Mouse (Mus musculus) intestine, embryonic 16.5 days (tissue): ENCODE measurements at regions not wholly inside any gene's neighbourhood (a gene's known extent, or its start where the extent isn't known, plus 50 kb on each side); places are given as distances from the start of the nearest gene placed in this dataset.

Experiments used
- ATAC-seq: fragments of 200-750 bp; cut with Nextera tagmentation; 2 replicates; pipeline ENCODE4 v1.8.0; 2017; ENCODE audit warnings: moderate TSS enrichment, moderate library complexity
- H3K27ac ChIP-seq: fragments of 300-500 bp; sonication (generic); 2 replicates; pipeline ENCODE4 v1.5.1; 2014; ENCODE audit warnings: mild to moderate bottlenecking, low read length
- H3K27me3 ChIP-seq: fragments of 300-500 bp; sonication (generic); replicated peaks from 2 replicates; pipeline ENCODE4 v1.6.1; 2014; ENCODE audit warnings: low read length, control low read depth, mixed read lengths; ENCODE audit not compliant: control insufficient read depth, insufficient read depth
- H3K36me3 ChIP-seq: fragments of 300-500 bp; sonication (generic); 2 replicates; pipeline ENCODE4 v1.6.1; 2014; ENCODE audit warnings: low read length, control low read depth; ENCODE audit not compliant: control insufficient read depth, insufficient read depth
- H3K4me1 ChIP-seq: fragments of 300-500 bp; sonication (generic); 2 replicates; pipeline ENCODE4 v1.6.1; 2014; ENCODE audit warnings: low read length, control low read depth, mixed read lengths; ENCODE audit not compliant: control insufficient read depth, insufficient read depth
- H3K4me2 ChIP-seq: fragments of 300-500 bp; sonication (generic); 2 replicates; pipeline ENCODE4 v1.6.1; 2014; ENCODE audit warnings: low read depth, low read length, control low read depth
- H3K4me3 ChIP-seq: fragments of 300-500 bp; sonication (generic); 2 replicates; pipeline ENCODE4 v1.5.1; 2014; ENCODE audit warnings: mild to moderate bottlenecking, low read length
- H3K9ac ChIP-seq: fragments of 300-500 bp; sonication (generic); 2 replicates; pipeline ENCODE4 v1.6.1; 2014; ENCODE audit warnings: low read depth, low read length
- H3K9me3 ChIP-seq: fragments of 300-500 bp; sonication (generic); 2 replicates; pipeline ENCODE4 v1.6.1; 2016; ENCODE audit warnings: low read length, control low read depth; ENCODE audit not compliant: control insufficient read depth
- WGBS: fragments of 180-500 bp; shearing (Covaris S2); extraction: QIAGEN DNeasy Blood & Tissue Kit; methylation state at CpG from one replicate; pipeline ENCODE4 v1.1.7; 2014; 5-methylcytosine and 5-hydroxymethylcytosine counted together

GRCm38 (mm10) chr5:45084741-45085140, 285.3 kb upstream of the Ldb2 start:
- Histone ChIP-seq H3K9me3 (no peaks in the 10 kb centered on the region), H3K4me3 (no peak overlapping the region), H3K27ac (no peak overlapping the region), H3K9ac (no peak overlapping the region), H3K27me3 (no peaks in the 10 kb centered on the region), H3K4me1 (no peaks in the 10 kb centered on the region), H3K4me2 (no peak overlapping the region), H3K36me3 (no peaks in the 10 kb centered on the region)
- WGBS, result 93% methylated on average over 1 of the region's 1 CpGs
- ATAC-seq, result no peak

GRCm38 (mm10) chr5:45082601-45083000, 283.1 kb upstream of the Ldb2 start:
- H3K27me3 ChIP-seq, result no peaks in the 10 kb centered on the region
- ATAC-seq, result no peak
- H3K36me3 ChIP-seq, result no peaks in the 10 kb centered on the region

DNA sequence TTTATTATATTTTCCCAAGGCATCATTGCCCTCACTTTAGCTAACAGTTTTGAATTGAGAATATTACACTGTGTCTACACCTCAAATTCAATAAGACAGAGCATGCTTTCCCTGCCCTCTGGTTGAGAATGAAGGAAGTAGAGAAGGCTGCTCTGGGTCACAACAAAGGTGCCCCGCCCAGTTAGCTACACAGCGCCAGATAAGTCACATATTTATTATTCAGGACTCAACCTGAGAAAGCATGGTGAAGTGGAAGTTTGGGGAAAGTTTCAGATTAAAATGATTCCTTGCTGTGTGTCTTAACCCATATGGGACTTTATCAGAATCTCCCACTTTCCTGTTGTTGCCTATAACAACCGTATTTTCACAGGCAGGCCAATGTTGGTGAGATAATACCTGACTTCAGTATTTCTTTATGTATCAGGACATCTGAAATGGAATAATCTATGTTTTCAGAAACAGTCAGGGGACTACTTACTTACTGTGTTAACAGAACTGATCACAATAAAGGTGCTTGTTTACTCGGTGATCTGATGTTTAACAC, 276.9 kb upstream of the Ldb2 start:
- Histone ChIP-seq H3K9me3 (no peaks in the 10 kb centered on the region), H3K4me3 (no peak overlapping the region), H3K27ac (no peak overlapping the region), H3K4me1 (no peaks in the 10 kb centered on the region), H3K9ac (no peak overlapping the region), H3K27me3 (no peaks in the 10 kb centered on the region), H3K36me3 (no peaks in the 10 kb centered on the region), H3K4me2 (no peak overlapping the region)
- no peak for ATAC-seq
- 76% methylated on average over 4 of the region's 4 CpGs for WGBS

More at GRCm38 (mm10) chr5:45082601-45083000, 283.1 kb upstream of the Ldb2 start:
- no peaks in the 10 kb centered on the region for H3K4me1 ChIP-seq
- no peak overlapping the region for H3K9ac ChIP-seq
- H3K9me3 ChIP-seq, result no peaks in the 10 kb centered on the region
- no peak overlapping the region for H3K27ac ChIP-seq
- no peak overlapping the region for H3K4me3 ChIP-seq
- H3K4me2 ChIP-seq, result no peak overlapping the region

- no peaks in the 10 kb centered on the region for H3K4me1 ChIP-seq
- H3K36me3 ChIP-seq, result no peaks in the 10 kb centered on the region
- no peak overlapping the region for H3K9ac ChIP-seq
- no peak overlapping the region for H3K27ac ChIP-seq
- H3K27me3 ChIP-seq, result no peaks in the 10 kb centered on the region
- H3K4me2 ChIP-seq, result no peak overlapping the region
- no peaks in the 10 kb centered on the region for H3K9me3 ChIP-seq
- ATAC-seq, result no peak
- H3K4me3 ChIP-seq, result no peak overlapping the region
Observed at GRCm38 (mm10) chr5:45075195-45075594, 275.7 kb upstream of the Ldb2 start.

DNA sequence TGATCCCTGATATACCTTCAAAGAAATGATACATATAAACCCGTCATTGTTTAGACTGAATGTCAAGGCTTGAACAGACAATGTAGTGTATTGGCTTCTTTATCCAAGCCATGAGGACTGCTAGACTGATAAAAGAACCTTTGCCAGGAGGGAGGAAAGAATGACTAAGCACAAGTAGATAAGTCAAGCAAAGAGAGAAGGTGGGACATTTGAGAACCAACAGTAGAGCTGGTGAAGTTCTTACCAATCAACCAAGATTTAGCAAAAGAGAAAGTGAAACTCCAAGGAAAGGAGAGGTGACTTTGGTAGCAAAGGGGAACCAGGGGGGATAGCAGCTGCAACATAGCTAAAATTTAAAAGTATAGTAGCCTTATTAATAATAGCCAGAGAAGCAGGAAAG, 273.0 kb upstream of the Ldb2 start:
- no peak overlapping the region for H3K4me3 ChIP-seq
- H3K9me3 ChIP-seq, result no peaks in the 10 kb centered on the region
- no peak for ATAC-seq
- H3K27ac ChIP-seq, result no peak overlapping the region
- H3K36me3 ChIP-seq, result no peaks in the 10 kb centered on the region
- H3K9ac ChIP-seq, result no peak overlapping the region
- H3K4me2 ChIP-seq, result no peak overlapping the region
- 72% methylated on average over 1 of the region's 1 CpGs for WGBS
- H3K4me1 ChIP-seq, result no peaks in the 10 kb centered on the region
- no peaks in the 10 kb centered on the region for H3K27me3 ChIP-seq

DNA sequence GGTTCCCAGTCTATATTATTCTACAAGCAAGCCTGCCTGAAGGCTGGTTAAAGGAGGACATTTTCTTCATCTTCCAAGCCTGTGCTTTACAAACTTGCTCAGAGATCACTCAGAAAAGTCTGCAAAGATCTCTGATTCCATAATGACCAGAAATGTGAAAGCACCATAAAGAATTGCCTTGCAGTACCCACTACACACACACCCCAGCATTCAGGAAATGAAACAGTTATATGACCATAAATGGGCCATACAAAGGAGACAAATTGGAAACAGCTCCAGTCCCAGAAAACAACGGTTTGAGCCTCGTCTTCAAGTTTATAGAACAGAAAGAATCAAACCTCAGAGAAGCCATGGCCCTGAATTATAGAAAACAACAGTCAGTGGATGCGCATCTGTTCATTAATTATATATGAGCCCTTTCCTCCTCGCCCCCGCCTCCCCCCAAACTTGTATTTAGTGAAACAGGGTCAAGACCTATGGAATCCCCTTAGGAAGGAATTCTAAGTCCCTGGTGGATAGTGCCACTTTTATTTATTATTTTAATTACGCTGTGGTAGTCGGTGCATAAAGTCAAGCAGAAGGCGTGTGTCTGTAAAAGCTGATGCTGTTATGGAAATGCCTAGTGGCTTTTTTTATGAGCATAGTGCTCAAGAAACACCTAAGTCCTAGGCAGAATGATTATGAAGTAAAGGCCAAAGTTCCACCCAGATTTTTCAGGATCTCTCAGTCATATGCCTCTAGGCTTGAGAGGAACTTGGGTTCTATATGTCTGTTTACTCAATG, 266.6 kb upstream of the Ldb2 start:
- Histone ChIP-seq H3K4me1 (no peaks in the 10 kb centered on the region), H3K27me3 (no peaks in the 10 kb centered on the region), H3K36me3 (no peaks in the 10 kb centered on the region), H3K27ac (no peak overlapping the region), H3K4me2 (no peak overlapping the region), H3K9me3 (no peaks in the 10 kb centered on the region), H3K9ac (no peak overlapping the region), H3K4me3 (no peak overlapping the region)
- no peak for ATAC-seq
- WGBS, result 80% methylated on average over 8 of the region's 8 CpGs

- Histone ChIP-seq H3K9me3 (no peaks in the 10 kb centered on the region), H3K4me3 (no peak overlapping the region), H3K9ac (no peak overlapping the region), H3K27me3 (no peaks in the 10 kb centered on the region), H3K4me2 (no peak overlapping the region), H3K36me3 (no peaks in the 10 kb centered on the region), H3K4me1 (no peaks in the 10 kb centered on the region), H3K27ac (no peak overlapping the region)
- ATAC-seq, result no peak
- 40% methylated on average over 2 of the region's 2 CpGs for WGBS
Observed at GRCm38 (mm10) chr5:45062567-45062966, 263.1 kb upstream of the Ldb2 start.

DNA sequence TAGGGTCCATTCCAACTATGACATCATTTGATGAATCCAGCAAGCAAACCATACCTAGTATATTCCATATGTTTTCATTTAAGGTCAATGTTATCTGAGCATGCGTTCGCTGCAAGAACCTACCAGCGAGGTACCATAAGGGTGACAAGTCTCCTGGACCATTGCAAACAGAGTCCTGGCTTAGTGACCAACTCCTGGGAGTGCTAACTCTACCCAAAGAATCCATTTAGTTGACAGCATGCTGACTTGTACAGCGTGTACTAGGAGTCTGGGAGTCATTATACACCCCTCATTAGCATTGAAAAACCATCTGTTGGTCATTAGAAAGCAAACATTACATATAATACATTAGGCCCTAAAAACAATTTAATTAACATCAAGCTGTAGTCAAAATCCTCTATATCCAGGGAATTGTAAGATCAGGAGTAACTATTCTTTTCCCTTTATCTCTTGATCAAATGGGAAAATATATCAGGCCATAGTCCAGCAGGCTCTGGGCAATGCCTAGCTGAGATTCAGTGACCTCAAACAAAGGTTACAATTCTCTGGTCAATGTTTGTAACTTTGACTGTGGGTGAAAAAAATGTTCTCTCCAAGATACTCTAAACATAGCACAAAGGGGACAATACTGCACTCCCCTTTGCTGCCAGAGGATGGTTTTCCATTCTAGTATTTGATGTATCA, 255.9 kb upstream of the Ldb2 start:
- Histone ChIP-seq H3K27ac (no peak overlapping the region), H3K4me3 (no peak overlapping the region), H3K4me2 (no peak overlapping the region), H3K9me3 (no peaks in the 10 kb centered on the region), H3K9ac (no peak overlapping the region), H3K27me3 (no peaks in the 10 kb centered on the region), H3K36me3 (no peaks in the 10 kb centered on the region), H3K4me1 (no peaks in the 10 kb centered on the region)
- ATAC-seq, result no peak
- 84% methylated on average over 4 of the region's 4 CpGs for WGBS

DNA sequence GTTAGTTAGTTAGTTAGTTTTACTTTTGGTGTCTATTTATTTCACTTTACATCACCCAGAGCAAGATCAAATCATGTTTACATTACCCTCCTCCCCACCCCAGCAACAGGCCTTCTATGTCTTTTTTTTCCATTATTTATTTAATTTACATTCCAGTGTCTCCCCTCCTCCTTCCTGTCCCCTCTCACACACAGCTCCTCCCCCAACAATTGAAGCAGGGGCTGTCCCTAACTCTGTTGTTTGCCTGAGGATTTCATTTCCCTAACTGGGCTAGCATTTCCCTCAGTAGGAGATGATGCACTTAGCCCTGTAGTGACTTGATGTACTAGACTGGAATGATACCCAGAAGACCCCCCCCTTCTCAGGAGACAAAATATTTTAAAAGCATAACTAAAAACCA, 249.9 kb upstream of the Ldb2 start:
- Histone ChIP-seq H3K4me1 (no peaks in the 10 kb centered on the region), H3K27me3 (no peaks in the 10 kb centered on the region), H3K27ac (no peak overlapping the region), H3K4me3 (no peak overlapping the region), H3K4me2 (no peak overlapping the region), H3K9ac (no peak overlapping the region), H3K9me3 (no peaks in the 10 kb centered on the region), H3K36me3 (no peaks in the 10 kb centered on the region)
- peak; percentile 50; the same call in 1 of the 2 replicates for ATAC-seq
